Mouse (Mus musculus) frontal cortex, adult (tissue): ENCODE measurements around the gene Klhl8.

Experiments used
- ATAC-seq: cut with Nextera tagmentation; 2 replicates; pipeline ENCODE4 v1.9.2; 2017; ENCODE audit warnings: mild to moderate bottlenecking, moderate library complexity, mixed read lengths; ENCODE audit not compliant: low TSS enrichment

Gene Klhl8

DNA sequence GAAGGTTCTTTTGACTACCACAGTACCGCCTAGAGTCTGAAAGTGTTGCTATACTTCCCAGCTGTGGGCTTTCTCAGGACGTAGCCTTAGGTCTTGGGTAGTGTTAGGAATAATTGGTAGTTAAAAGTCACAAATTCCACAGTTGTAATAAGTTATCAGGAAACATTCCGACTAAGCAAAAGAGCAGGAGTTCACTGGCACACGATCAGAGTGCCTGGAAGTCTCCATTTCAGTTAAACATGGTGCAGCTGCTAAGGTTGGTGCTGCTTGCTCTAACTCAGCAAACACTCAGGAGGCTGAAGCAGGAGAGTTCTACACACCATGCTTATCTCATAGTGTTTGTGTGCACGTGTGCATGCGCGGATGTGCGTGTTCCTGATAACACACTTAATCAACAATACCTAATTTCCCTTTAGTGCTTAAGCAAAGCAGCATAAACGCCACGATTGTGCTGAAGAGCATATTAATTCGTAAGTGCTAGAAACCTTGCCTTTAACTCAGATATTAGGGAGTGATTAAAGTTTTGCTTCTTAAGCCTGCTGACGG, 97.0 kb downstream of the Klhl8 start:
- no peak for ATAC-seq

DNA sequence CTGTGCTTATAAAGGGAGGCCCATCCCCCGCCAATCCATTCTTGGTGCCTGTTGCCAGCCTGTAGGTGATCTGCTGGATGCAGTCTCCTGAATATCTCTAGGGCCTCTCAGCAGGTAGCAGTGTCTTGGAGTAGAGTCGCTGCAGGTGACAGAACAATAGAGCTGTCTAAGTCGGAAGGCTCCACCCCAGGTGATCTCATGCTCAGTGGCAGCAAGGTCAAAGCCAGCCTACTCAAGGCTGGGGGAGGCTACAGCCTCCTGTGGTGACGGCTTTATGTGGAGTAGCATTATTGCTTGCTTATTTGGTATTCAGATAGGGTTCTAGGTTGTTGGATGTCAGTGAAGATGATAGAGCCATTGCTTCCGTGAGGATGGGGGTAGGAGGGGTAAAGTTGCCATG, 97.8 kb downstream of the Klhl8 start:
- no peak for ATAC-seq
